9 mouse cellular contexts compared by ENCODE assay signal in genomic region chr6:48842111-48842842, GRCm38 (mm10). TPM values are rescaled to one million over a fixed set of nuclear protein-coding genes. Genes with fewer than 3 reads are reported as not detected.
A peak's percentile ranks its signal among the peaks of the same experiment; 100 is the strongest.
DNase-seq lines count a peak whose midpoint lies in the region; ATAC-seq lines count a peak whose summit lies in the region.
"Had no signal": no experiment of that assay in that cellular context is flagged by ENCODE, and none has a peak within 500 bp of the region (broad histone marks: within the 10 kb centered on the region; RNA-seq: fewer than 3 reads in every experiment).

No protein-coding gene starts in this region.

- peak; percentile 41 for DNase-seq in ovary, postnatal 14 days (ENCODE audit: low spot score)
- no peak for DNase-seq in ovary, adult 18-20 months (ENCODE audit: low spot score)
- peak; percentile 43 for DNase-seq in liver
- DNase-seq in midbrain, embryonic 14.5 days, result no peak
- DNase-seq in left cerebral cortex, adult 8-10 months (ENCODE audit: low spot score in 2 of 2), result no peak
- DNase-seq in left cerebral cortex, adult 11 months (ENCODE audit: low spot score), result no peak

- 64% methylated on average over 11 of the region's 11 CpGs for WGBS in embryonic facial prominence, embryonic 12.5 days
- WGBS in hindbrain, embryonic 15.5 days, result 68% methylated on average over 11 of the region's 11 CpGs
- WGBS in midbrain, embryonic 14.5 days, result 79% methylated on average over 11 of the region's 11 CpGs

- H3K4me1 ChIP-seq in embryonic facial prominence, embryonic 12.5 days, result peaks cover 31% of the 10 kb centered on the region
- peaks cover 38% of the 10 kb centered on the region for H3K4me1 ChIP-seq in hindbrain, embryonic 15.5 days (replicated peaks)
- H3K4me1 ChIP-seq in midbrain, embryonic 14.5 days (ENCODE audit: control insufficient read depth, insufficient read depth, low read length), result peaks cover 37% of the 10 kb centered on the region

- ATAC-seq in embryonic facial prominence, embryonic 12.5 days (ENCODE audit: insufficient number of reproducible peaks, insufficient read depth, low FRiP score, low TSS enrichment), result no peak
- no peak for ATAC-seq in hindbrain, embryonic 15.5 days (ENCODE audit: low FRiP score, low read depth)
- no peak for ATAC-seq in midbrain, embryonic 14.5 days (ENCODE audit: low FRiP score, low TSS enrichment)

- peak overlapping the region; percentile 66 for H3K4me2 ChIP-seq in embryonic facial prominence, embryonic 12.5 days (replicated peaks)
- H3K4me2 ChIP-seq in hindbrain, embryonic 15.5 days, result peak overlapping the region; percentile 53
- H3K4me2 ChIP-seq in midbrain, embryonic 14.5 days (ENCODE audit: low read length), result peak overlapping the region; percentile 57; the same call in 1 of the 2 replicates

- H3K27me3 ChIP-seq in embryonic facial prominence, embryonic 12.5 days, result no peaks in the 10 kb centered on the region
- H3K27me3 ChIP-seq in hindbrain, embryonic 15.5 days, result no peaks in the 10 kb centered on the region
- no peaks in the 10 kb centered on the region for H3K27me3 ChIP-seq in midbrain, embryonic 14.5 days (ENCODE audit: control insufficient read depth, insufficient read depth, low read length)

- peak overlapping the region; percentile 44 for H3K4me3 ChIP-seq in embryonic facial prominence, embryonic 12.5 days
- H3K4me3 ChIP-seq in hindbrain, embryonic 15.5 days, result no peak overlapping the region
- H3K4me3 ChIP-seq in midbrain, embryonic 14.5 days (replicated peaks; ENCODE audit: low read depth, low read length), result no peak overlapping the region

- no peaks in the 10 kb centered on the region for H3K9me3 ChIP-seq in embryonic facial prominence, embryonic 12.5 days
- H3K9me3 ChIP-seq in hindbrain, embryonic 15.5 days, result no peaks in the 10 kb centered on the region
- H3K9me3 ChIP-seq in midbrain, embryonic 14.5 days (ENCODE audit: control insufficient read depth, low read length), result no peaks in the 10 kb centered on the region

- H3K27ac ChIP-seq in embryonic facial prominence, embryonic 12.5 days, result no peak overlapping the region
- no peak overlapping the region for H3K27ac ChIP-seq in hindbrain, embryonic 15.5 days (replicated peaks)
- H3K27ac ChIP-seq in midbrain, embryonic 14.5 days (replicated peaks; ENCODE audit: low read depth, low read length), result no peak overlapping the region
- H3K27ac ChIP-seq: macrophage had no signal

- H3K9ac ChIP-seq in embryonic facial prominence, embryonic 12.5 days, result peak overlapping the region; percentile 24; the same call in 1 of the 2 replicates
- H3K9ac ChIP-seq in hindbrain, embryonic 15.5 days, result no peak overlapping the region
- H3K9ac ChIP-seq in midbrain, embryonic 14.5 days (replicated peaks; ENCODE audit: low read length), result no peak overlapping the region

- H3K36me3 ChIP-seq in embryonic facial prominence, embryonic 12.5 days, result peaks cover 29% of the 10 kb centered on the region
- no peaks in the 10 kb centered on the region for H3K36me3 ChIP-seq in hindbrain, embryonic 15.5 days
- H3K36me3 ChIP-seq in midbrain, embryonic 14.5 days (ENCODE audit: control insufficient read depth, insufficient read depth, low read length), result no peaks in the 10 kb centered on the region

RNA-seq across cellular contexts. Expression of gene Tmem176b, which starts 1.0 kb away (rescaled TPM):
- 158 and 161 TPM in 2 replicates for polyA plus RNA-seq in embryonic facial prominence, embryonic 12.5 days (2016; fragmentation: Nextera tagmentation; extraction: Ambion mirVana)
- 111 and 139 TPM in 2 replicates for polyA plus RNA-seq in hindbrain, embryonic 15.5 days (2015; fragmentation: Nextera tagmentation; extraction: Ambion mirVana)
- polyA plus RNA-seq in midbrain, embryonic 14.5 days (2014; fragmentation: Nextera tagmentation; extraction: Ambion mirVana), result 89.8 and 96.7 TPM in 2 replicates
- 10 to 100 TPM; 48.3 to 96.9 (median 67.8) TPM for total RNA-seq in left cerebral cortex, adult 8-10 months (2022)

RNA-seq across cellular contexts. Expression of gene Tmem176a, which starts 1.6 kb away (rescaled TPM):
- polyA plus RNA-seq in embryonic facial prominence, embryonic 12.5 days (2016; fragmentation: Nextera tagmentation; extraction: Ambion mirVana), result 44.0 and 45.1 TPM in 2 replicates
- polyA plus RNA-seq in hindbrain, embryonic 15.5 days (2015; fragmentation: Nextera tagmentation; extraction: Ambion mirVana), result 23.0 and 27.2 TPM in 2 replicates
- polyA plus RNA-seq in midbrain, embryonic 14.5 days (2014; fragmentation: Nextera tagmentation; extraction: Ambion mirVana), result 11.1 and 17.2 TPM in 2 replicates
- total RNA-seq in left cerebral cortex, adult 8-10 months (2022), result 10 to 100 TPM; 28.8 to 63.0 (median 40.9) TPM

RNA-seq across cellular contexts. Expression of gene Aoc1, which starts 30.4 kb away (rescaled TPM):
- polyA plus RNA-seq in embryonic facial prominence, embryonic 12.5 days (2016; fragmentation: Nextera tagmentation; extraction: Ambion mirVana), result not detected in 2 replicates
- not detected in 2 replicates for polyA plus RNA-seq in hindbrain, embryonic 15.5 days (2015; fragmentation: Nextera tagmentation; extraction: Ambion mirVana)
- polyA plus RNA-seq in midbrain, embryonic 14.5 days (2014; fragmentation: Nextera tagmentation; extraction: Ambion mirVana), result not detected in 2 replicates
- total RNA-seq in left cerebral cortex, adult 8-10 months (2022), result not detected
- polyA plus RNA-seq: macrophage had no signal

Comparison
In these comparisons a context has a peak if more than half of its experiments do, and no peak if none do; other contexts are left out.
1. DNase-seq: peak in ovary, postnatal 14 days (single experiment) and liver (single experiment); none in ovary, adult 18-20 months (single experiment), midbrain, embryonic 14.5 days (single experiment), left cerebral cortex, adult 8-10 months (0 of 2) and left cerebral cortex, adult 11 months (single experiment).
2. Peak in every context shown above with its lines, with median percentiles within 50 percentile points of each other: H3K4me2 ChIP-seq.